Mouse (Mus musculus): ENCODE measurements around the gene Crip1. TPM values are rescaled to one million over a fixed set of nuclear protein-coding genes. Genes with fewer than 3 reads are reported as not detected.

The Crip1 gene
- polyA plus RNA-seq, 1 experiment from 2014 or later: 313 TPM

DNA sequence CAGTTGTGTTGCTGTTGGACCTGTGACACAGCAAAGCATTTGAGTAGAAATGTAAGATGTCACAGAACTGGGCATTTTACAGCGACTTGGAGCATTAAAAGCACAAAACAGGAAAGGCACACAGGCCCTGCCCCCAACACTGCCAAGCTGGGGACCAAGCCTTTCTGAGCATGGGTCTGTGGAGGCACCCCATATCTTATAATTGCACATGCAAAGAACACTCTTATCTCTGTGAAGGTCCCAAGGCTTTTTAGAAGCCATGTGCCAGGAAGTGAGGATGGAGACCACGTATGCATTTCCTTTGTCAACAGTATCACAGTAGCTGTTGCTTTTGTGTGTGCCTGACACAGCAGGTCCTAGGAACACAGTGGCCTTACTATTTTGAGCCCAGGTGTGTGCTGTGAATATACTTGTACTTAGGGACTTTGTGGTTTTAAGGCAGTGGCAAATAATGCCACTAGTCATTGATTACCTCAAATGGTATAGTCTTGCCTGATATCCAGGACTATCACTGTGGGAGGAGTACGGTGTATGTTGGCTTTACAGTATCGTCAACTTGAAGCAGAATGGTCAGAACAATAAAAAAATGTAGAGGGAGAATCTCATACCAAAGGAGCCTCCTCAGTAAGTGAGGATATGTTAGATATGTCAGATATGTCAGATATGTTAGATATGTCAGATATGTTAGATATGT is 38.5 kb upstream of the Crip1 start:
- no peak overlapping the region for H3K4me2 ChIP-seq
- no peaks in the 10 kb centered on the region for H3K9me3 ChIP-seq
- no peaks in the 10 kb centered on the region for H3K27me3 ChIP-seq (replicated peaks)
- no peak overlapping the region for H3K4me3 ChIP-seq (replicated peaks)
- no peak overlapping the region for H3K9ac ChIP-seq
- 0 out of 2 replicates have a peak, but pooled peaks cover 5% of the 10 kb centered on the region for H3K36me3 ChIP-seq
- no peak overlapping the region for H3K27ac ChIP-seq
- WGBS: 65% methylated on average over 4 of the region's 4 CpGs
- ATAC-seq (ENCODE audit: insufficient read depth, low FRiP score, low read depth): peak; percentile 78
- peaks cover 19% of the 10 kb centered on the region for H3K4me1 ChIP-seq

- 86% methylated on average over 17 of the region's 17 CpGs for WGBS
- H3K4me3 ChIP-seq (replicated peaks): no peak overlapping the region
- H3K4me2 ChIP-seq: no peak overlapping the region
- H3K36me3 ChIP-seq: 0 out of 2 replicates have a peak, but pooled peaks cover 5% of the 10 kb centered on the region
- no peak overlapping the region for H3K9ac ChIP-seq
- ATAC-seq (ENCODE audit: insufficient read depth, low FRiP score, low read depth): no peak
- no peaks in the 10 kb centered on the region for H3K27me3 ChIP-seq (replicated peaks)
- H3K4me1 ChIP-seq: peaks cover 11% of the 10 kb centered on the region; the same call in 1 of the 2 replicates
- no peak overlapping the region for H3K27ac ChIP-seq
- H3K9me3 ChIP-seq: no peaks in the 10 kb centered on the region
Measured at GRCm38 (mm10) chr12:113108528-113109283, 37.4 kb upstream of the Crip1 start.

GRCm38 (mm10) chr12:113109801-113110200 is 36.3 kb upstream of the Crip1 start:
- 84% methylated on average over 10 of the region's 10 CpGs for WGBS
- H3K27ac ChIP-seq: no peak overlapping the region
- no peaks in the 10 kb centered on the region for H3K9me3 ChIP-seq
- no peak overlapping the region for H3K4me2 ChIP-seq
- H3K36me3 ChIP-seq: 0 out of 2 replicates have a peak, but pooled peaks cover 5% of the 10 kb centered on the region
- H3K9ac ChIP-seq: no peak overlapping the region
- ATAC-seq (ENCODE audit: insufficient read depth, low FRiP score, low read depth): no peak
- H3K27me3 ChIP-seq (replicated peaks): no peaks in the 10 kb centered on the region
- peaks cover 5% of the 10 kb centered on the region; the same call in 1 of the 2 replicates for H3K4me1 ChIP-seq
- H3K4me3 ChIP-seq (replicated peaks): no peak overlapping the region

- ATAC-seq (ENCODE audit: insufficient read depth, low FRiP score, low read depth): no peak
- no peak overlapping the region for H3K4me2 ChIP-seq
- H3K36me3 ChIP-seq: peaks cover 19% of the 10 kb centered on the region
- H3K4me3 ChIP-seq (replicated peaks): no peak overlapping the region
- H3K9ac ChIP-seq: no peak overlapping the region
- no peak overlapping the region for H3K27ac ChIP-seq
- 79% methylated on average over 4 of the region's 4 CpGs for WGBS
- no peaks in the 10 kb centered on the region for H3K9me3 ChIP-seq
- H3K27me3 ChIP-seq (replicated peaks): no peaks in the 10 kb centered on the region
- no peaks in the 10 kb centered on the region for H3K4me1 ChIP-seq
Measured at GRCm38 (mm10) chr12:113114141-113114540, 32.0 kb upstream of the Crip1 start.

- H3K27me3 ChIP-seq (replicated peaks): no peaks in the 10 kb centered on the region
- no peak overlapping the region for H3K27ac ChIP-seq
- no peak overlapping the region for H3K4me2 ChIP-seq
- WGBS: 70% methylated on average over 16 of the region's 16 CpGs
- H3K9me3 ChIP-seq: no peaks in the 10 kb centered on the region
- ATAC-seq (ENCODE audit: insufficient read depth, low FRiP score, low read depth): no peak
- no peaks in the 10 kb centered on the region for H3K4me1 ChIP-seq
- H3K9ac ChIP-seq: no peak overlapping the region
- H3K4me3 ChIP-seq (replicated peaks): no peak overlapping the region
- H3K36me3 ChIP-seq: peaks cover 20% of the 10 kb centered on the region
Measured at GRCm38 (mm10) chr12:113114856-113115538, 31.1 kb upstream of the Crip1 start.

DNA sequence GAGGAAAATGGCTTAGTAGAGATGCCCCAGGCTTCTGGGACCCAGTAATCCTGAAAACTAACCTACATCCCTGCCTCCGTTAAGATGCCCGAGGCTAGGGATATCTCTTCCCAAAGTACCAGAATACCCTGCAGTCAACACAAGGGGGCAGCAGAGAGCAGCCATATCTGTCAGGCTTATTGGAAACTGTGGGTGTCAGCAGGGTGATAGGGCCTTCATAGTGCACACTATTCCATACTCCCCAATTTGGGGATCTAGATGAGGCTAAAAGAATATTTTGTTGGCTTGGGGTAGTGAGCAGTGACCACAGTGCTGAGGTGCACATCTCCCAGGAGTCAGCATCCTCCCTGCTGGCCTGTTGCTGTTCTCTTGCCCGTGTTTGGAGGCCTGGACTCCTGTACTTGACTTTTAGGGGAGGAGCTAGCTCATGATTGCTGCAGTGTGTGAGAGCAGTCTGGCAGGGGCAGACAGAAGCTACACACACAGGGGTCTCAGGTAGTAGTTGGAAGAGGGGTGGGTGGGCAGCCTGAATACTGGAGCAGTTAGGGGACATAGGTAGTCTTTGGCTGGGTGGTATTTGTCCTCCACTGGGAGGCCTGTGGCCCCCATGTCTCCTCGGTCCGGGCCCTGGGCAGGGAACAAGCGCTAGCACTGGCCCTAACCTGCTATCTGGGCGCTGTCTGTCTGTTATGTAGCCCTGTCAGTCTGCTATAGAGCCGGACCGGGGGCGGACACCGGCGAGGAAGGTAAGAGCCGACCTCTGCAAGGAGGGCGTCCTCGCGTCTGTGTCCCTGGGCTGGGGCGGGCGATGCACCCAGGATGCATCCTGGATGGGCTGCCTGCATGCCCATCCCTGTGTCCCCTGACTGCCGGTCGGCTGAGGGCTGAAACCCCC is 26.4 kb upstream of the Crip1 start:
- H3K9ac ChIP-seq: no peak overlapping the region
- no peak overlapping the region for H3K4me2 ChIP-seq
- no peaks in the 10 kb centered on the region for H3K27me3 ChIP-seq (replicated peaks)
- H3K4me1 ChIP-seq: no peaks in the 10 kb centered on the region
- peak; percentile 37; the same call in 1 of the 2 replicates for ATAC-seq (ENCODE audit: insufficient read depth, low FRiP score, low read depth)
- no peaks in the 10 kb centered on the region for H3K9me3 ChIP-seq
- peaks cover 48% of the 10 kb centered on the region for H3K36me3 ChIP-seq
- 84% methylated on average over 20 of the region's 20 CpGs for WGBS
- H3K27ac ChIP-seq: no peak overlapping the region
- H3K4me3 ChIP-seq (replicated peaks): no peak overlapping the region

DNA sequence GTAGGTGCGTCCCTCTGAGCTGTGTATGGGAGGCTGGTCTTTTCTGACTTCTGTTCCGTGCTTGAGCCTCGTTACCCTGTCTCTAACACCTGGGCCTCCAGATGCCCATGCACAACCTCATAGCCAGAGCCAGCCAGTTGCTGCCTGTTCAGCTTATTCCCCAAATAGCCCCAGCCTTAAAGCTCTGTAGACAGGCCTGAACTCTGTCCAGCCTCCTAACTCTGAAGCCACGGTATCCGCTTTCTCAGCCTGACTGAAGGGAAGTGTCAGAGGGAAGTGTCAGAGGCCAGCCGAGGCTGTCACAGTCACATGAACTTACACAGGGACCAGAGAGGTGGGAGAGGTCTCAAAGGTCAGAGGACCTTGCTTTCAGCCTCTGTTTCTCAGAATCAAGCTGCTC is 21.4 kb upstream of the Crip1 start:
- 78% methylated on average over 6 of the region's 6 CpGs for WGBS
- Histone ChIP-seq H3K9ac (no peak overlapping the region), H3K27me3 (replicated peaks) (no peaks in the 10 kb centered on the region), H3K9me3 (no peaks in the 10 kb centered on the region), H3K27ac (no peak overlapping the region), H3K4me3 (replicated peaks) (no peak overlapping the region), H3K36me3 (peaks cover 73% of the 10 kb centered on the region), H3K4me2 (no peak overlapping the region), H3K4me1 (no peaks in the 10 kb centered on the region)
- ATAC-seq (ENCODE audit: insufficient read depth, low FRiP score, low read depth): no peak

DNA sequence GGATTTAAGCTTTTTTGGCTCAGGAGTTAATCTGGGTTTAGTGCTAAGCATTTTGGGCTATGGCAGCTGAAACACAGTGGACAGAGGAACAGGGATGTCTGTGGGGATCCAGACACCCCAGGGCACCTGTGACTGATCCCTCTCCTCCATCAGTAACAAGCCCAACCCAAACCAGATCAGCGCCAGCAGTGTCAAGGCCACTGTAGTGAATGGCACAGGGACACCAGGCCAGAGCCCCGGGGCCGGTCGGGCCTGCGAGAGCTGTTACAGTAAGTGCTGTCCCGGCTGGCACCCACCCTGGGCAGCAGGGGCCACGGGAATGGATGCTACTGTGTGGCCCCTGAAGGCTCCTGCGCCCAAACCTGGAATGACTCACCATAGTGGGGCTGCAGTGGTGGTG is 15.4 kb upstream of the Crip1 start:
- Histone ChIP-seq H3K9ac (no peak overlapping the region), H3K27ac (no peak overlapping the region), H3K4me1 (0 out of 2 replicates have a peak, but pooled peaks cover 17% of the 10 kb centered on the region), H3K4me2 (no peak overlapping the region), H3K27me3 (replicated peaks) (no peaks in the 10 kb centered on the region), H3K4me3 (replicated peaks) (no peak overlapping the region), H3K9me3 (no peaks in the 10 kb centered on the region), H3K36me3 (peaks cover 93% of the 10 kb centered on the region)
- ATAC-seq (ENCODE audit: insufficient read depth, low FRiP score, low read depth): no peak
- WGBS: 94% methylated on average over 8 of the region's 8 CpGs

DNA sequence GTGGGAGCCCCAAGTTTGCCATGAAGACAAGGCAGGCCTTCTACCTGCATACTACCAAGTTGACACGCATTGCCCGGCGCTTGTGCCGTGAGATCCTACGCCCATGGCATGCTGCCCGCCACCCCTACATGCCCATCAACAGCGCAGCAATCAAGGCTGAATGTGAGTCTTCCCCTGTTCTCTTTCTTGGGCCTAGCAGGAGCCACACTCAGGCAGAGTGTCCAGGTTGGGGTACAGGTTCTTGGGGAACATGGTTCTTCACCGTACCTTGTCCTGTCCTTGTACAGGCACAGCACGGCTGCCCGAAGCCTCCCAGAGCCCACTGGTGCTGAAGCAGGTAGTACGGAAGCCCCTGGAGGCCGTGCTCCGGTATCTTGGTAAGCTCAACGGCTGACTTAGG is 14.5 kb upstream of the Crip1 start:
- no peak for ATAC-seq (ENCODE audit: insufficient read depth, low FRiP score, low read depth)
- H3K4me2 ChIP-seq: no peak overlapping the region
- no peak overlapping the region for H3K4me3 ChIP-seq (replicated peaks)
- 0 out of 2 replicates have a peak, but pooled peaks cover 17% of the 10 kb centered on the region for H3K4me1 ChIP-seq
- H3K36me3 ChIP-seq: peaks cover 93% of the 10 kb centered on the region
- no peaks in the 10 kb centered on the region for H3K27me3 ChIP-seq (replicated peaks)
- 96% methylated on average over 14 of the region's 14 CpGs for WGBS
- H3K9me3 ChIP-seq: no peaks in the 10 kb centered on the region
- no peak overlapping the region for H3K27ac ChIP-seq
- H3K9ac ChIP-seq: no peak overlapping the region

- 42% methylated on average over 2 of the region's 2 CpGs for WGBS
- Histone ChIP-seq H3K27ac (no peak overlapping the region), H3K4me3 (replicated peaks) (no peak overlapping the region), H3K9me3 (no peaks in the 10 kb centered on the region), H3K9ac (no peak overlapping the region), H3K4me1 (0 out of 2 replicates have a peak, but pooled peaks cover 17% of the 10 kb centered on the region), H3K36me3 (peaks cover 91% of the 10 kb centered on the region), H3K27me3 (replicated peaks) (no peaks in the 10 kb centered on the region), H3K4me2 (no peak overlapping the region)
- ATAC-seq (ENCODE audit: insufficient read depth, low FRiP score, low read depth): peak; percentile 59
Measured at GRCm38 (mm10) chr12:113132567-113132966, 13.5 kb upstream of the Crip1 start.

GRCm38 (mm10) chr12:113133260-113133659 is 12.9 kb upstream of the Crip1 start:
- Histone ChIP-seq H3K4me3 (replicated peaks) (no peak overlapping the region), H3K27me3 (replicated peaks) (no peaks in the 10 kb centered on the region), H3K9me3 (no peaks in the 10 kb centered on the region), H3K4me1 (0 out of 2 replicates have a peak, but pooled peaks cover 17% of the 10 kb centered on the region), H3K9ac (no peak overlapping the region), H3K36me3 (peaks cover 91% of the 10 kb centered on the region), H3K27ac (no peak overlapping the region), H3K4me2 (no peak overlapping the region)
- 86% methylated on average over 9 of the region's 9 CpGs for WGBS
- ATAC-seq (ENCODE audit: insufficient read depth, low FRiP score, low read depth): no peak
